Mouse (Mus musculus): ENCODE data around the gene Frat2. TPM values are rescaled to one million over a fixed set of nuclear protein-coding genes. Genes with fewer than 3 reads are reported as not detected.

The Frat2 gene
- polyA plus RNA-seq, 1 experiment from 2014 or later, result 5.0 TPM

DNA sequence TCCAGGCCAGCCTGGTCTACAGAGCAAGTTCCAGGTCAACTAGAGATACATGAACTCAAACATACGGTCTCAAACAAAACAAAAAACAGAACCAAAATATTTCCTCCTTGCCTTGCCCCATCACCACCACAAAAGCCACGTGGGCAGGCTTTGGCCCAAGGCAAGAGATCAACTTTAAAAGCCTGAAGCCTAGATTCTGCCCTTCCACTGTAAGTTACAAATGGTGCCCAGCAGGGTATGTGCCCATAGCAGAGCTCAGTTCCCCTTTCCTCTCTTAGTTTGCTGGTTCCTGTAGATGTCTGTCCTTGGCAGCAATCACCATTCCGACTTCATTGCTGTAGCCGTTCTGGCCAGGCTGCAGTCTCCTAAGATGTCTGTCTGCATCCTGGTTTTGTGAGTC, 5.2 kb downstream of the Frat2 start:
- no peak overlapping the region for H3K9ac ChIP-seq (replicated peaks)
- H3K4me2 ChIP-seq, result no peak overlapping the region
- H3K4me1 ChIP-seq (replicated peaks), result peaks cover 11% of the 10 kb centered on the region
- no peaks in the 10 kb centered on the region for H3K36me3 ChIP-seq
- 85% methylated on average over 4 of the region's 4 CpGs for WGBS
- H3K4me3 ChIP-seq (replicated peaks), result no peak overlapping the region
- no peak for ATAC-seq (ENCODE audit: insufficient number of reproducible peaks, insufficient read depth, low FRiP score, low TSS enrichment, low read depth)
- H3K9me3 ChIP-seq, result no peaks in the 10 kb centered on the region
- H3K27me3 ChIP-seq, result peaks cover 40% of the 10 kb centered on the region
- H3K27ac ChIP-seq, result no peak overlapping the region

- Histone ChIP-seq H3K27ac (no peak overlapping the region), H3K9me3 (no peaks in the 10 kb centered on the region), H3K4me2 (no peak overlapping the region), H3K9ac (replicated peaks) (no peak overlapping the region), H3K36me3 (no peaks in the 10 kb centered on the region), H3K4me3 (replicated peaks) (no peak overlapping the region), H3K4me1 (replicated peaks) (peaks cover 11% of the 10 kb centered on the region), H3K27me3 (peaks cover 44% of the 10 kb centered on the region)
- ATAC-seq (ENCODE audit: insufficient number of reproducible peaks, insufficient read depth, low FRiP score, low TSS enrichment, low read depth), result no peak
- 86% methylated on average over 4 of the region's 4 CpGs for WGBS
These were observed 5.7 kb downstream of the Frat2 start for GRCm38 (mm10) chr19:41842196-41842595.

DNA sequence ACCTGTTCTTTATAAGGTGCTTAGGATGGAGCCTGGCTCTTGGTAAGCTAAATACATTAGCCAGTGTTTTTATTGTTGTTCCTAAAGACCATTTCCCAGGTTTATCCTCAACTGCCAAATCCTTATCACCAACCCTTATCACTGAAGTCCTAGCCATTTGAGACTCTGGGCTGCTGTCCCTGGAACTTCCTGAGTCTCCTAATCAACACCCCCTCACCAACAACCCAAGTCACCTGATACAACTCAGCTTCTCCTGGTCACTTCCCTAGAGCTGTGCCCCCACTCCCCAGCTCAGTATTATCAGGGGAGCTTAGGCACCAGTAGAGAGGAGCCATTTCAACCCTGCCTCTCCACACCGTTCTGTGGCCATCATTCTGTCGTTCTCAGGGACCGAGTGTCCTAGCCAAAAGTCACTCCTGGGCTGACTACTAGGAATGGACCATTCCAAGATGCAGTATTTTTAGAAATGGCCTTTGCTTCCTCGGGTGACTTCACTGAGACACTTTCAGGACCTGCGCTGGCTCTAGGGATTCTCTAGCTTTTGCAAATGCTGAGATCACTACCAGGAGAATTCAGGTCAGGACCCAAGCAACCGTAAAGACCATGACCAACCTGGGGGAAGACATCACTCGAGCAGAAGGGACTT, 6.7 kb downstream of the Frat2 start:
- Histone ChIP-seq H3K4me2 (no peak overlapping the region), H3K4me3 (replicated peaks) (no peak overlapping the region), H3K9ac (replicated peaks) (no peak overlapping the region), H3K4me1 (replicated peaks) (peaks cover 3% of the 10 kb centered on the region), H3K27ac (no peak overlapping the region), H3K27me3 (peaks cover 37% of the 10 kb centered on the region), H3K9me3 (no peaks in the 10 kb centered on the region), H3K36me3 (no peaks in the 10 kb centered on the region)
- WGBS, result 74% methylated on average over 7 of the region's 7 CpGs
- no peak for ATAC-seq (ENCODE audit: insufficient number of reproducible peaks, insufficient read depth, low FRiP score, low TSS enrichment, low read depth)

DNA sequence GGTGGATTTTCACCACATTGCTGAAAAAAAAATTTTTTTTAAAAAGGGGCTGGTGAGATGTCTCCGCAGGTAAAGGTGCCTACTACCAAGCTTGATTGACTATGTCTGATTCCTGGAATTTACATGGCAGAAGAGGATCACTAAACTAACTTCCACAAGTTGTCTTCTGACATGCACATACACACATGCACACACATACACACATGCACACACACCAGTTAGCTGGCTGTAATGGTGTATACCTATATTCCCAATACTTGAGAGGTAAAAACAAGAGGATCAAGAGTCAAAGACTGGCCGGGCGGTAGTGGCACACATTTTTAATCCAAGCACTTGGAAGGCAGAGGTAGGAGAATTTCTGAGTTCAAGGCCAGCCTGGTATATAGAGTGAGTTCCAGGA, 8.2 kb downstream of the Frat2 start:
- H3K4me2 ChIP-seq, result no peak overlapping the region
- no peak overlapping the region for H3K27ac ChIP-seq
- H3K4me3 ChIP-seq (replicated peaks), result no peak overlapping the region
- no peaks in the 10 kb centered on the region for H3K36me3 ChIP-seq
- 94% methylated on average over 3 of the region's 3 CpGs for WGBS
- H3K27me3 ChIP-seq, result peaks cover 31% of the 10 kb centered on the region
- no peaks in the 10 kb centered on the region for H3K9me3 ChIP-seq
- H3K9ac ChIP-seq (replicated peaks), result no peak overlapping the region
- no peak for ATAC-seq (ENCODE audit: insufficient number of reproducible peaks, insufficient read depth, low FRiP score, low TSS enrichment, low read depth)
- H3K4me1 ChIP-seq (replicated peaks), result peaks cover 8% of the 10 kb centered on the region

DNA sequence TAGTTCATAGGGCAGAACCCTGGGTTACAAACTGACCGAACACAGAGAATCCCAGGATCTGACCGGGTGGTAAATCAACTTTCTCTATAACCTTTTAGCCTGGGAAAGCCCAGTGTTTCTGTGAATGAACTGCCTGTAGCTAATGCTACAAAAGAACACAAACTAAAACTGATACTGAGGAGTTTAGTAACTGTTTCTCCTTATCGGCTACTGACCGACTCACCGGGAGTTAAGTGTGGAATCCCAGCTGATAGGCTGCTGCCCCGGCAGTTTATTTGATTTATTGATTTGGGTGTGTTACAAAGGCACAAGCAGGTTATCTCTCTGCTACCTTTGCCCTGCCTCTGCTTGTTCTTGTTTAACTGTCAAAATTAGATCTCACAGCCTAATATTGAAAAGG, 9.1 kb downstream of the Frat2 start:
- Histone ChIP-seq H3K27ac (no peak overlapping the region), H3K36me3 (no peaks in the 10 kb centered on the region), H3K4me3 (replicated peaks) (no peak overlapping the region), H3K4me2 (no peak overlapping the region), H3K9ac (replicated peaks) (no peak overlapping the region), H3K9me3 (no peaks in the 10 kb centered on the region), H3K4me1 (replicated peaks) (peaks cover 8% of the 10 kb centered on the region), H3K27me3 (peaks cover 35% of the 10 kb centered on the region)
- 39% methylated on average over 6 of the region's 6 CpGs for WGBS
- no peak for ATAC-seq (ENCODE audit: insufficient number of reproducible peaks, insufficient read depth, low FRiP score, low TSS enrichment, low read depth)

GRCm38 (mm10) chr19:41837917-41838261, 10.0 kb downstream of the Frat2 start:
- Histone ChIP-seq H3K36me3 (no peaks in the 10 kb centered on the region), H3K27ac (no peak overlapping the region), H3K4me2 (no peak overlapping the region), H3K4me1 (replicated peaks) (peaks cover 8% of the 10 kb centered on the region), H3K27me3 (peaks cover 44% of the 10 kb centered on the region), H3K9ac (replicated peaks) (no peak overlapping the region), H3K9me3 (no peaks in the 10 kb centered on the region), H3K4me3 (replicated peaks) (no peak overlapping the region)
- ATAC-seq (ENCODE audit: insufficient number of reproducible peaks, insufficient read depth, low FRiP score, low TSS enrichment, low read depth), result no peak
- 63% methylated on average over 4 of the region's 4 CpGs for WGBS

- H3K4me2 ChIP-seq, result no peak overlapping the region
- no peak overlapping the region for H3K27ac ChIP-seq
- peaks cover 49% of the 10 kb centered on the region for H3K27me3 ChIP-seq
- H3K4me1 ChIP-seq (replicated peaks), result peaks cover 13% of the 10 kb centered on the region
- H3K4me3 ChIP-seq (replicated peaks), result no peak overlapping the region
- H3K9me3 ChIP-seq, result no peaks in the 10 kb centered on the region
- H3K9ac ChIP-seq (replicated peaks), result no peak overlapping the region
- no peak for ATAC-seq (ENCODE audit: insufficient number of reproducible peaks, insufficient read depth, low FRiP score, low TSS enrichment, low read depth)
- WGBS, result 51% methylated on average over 9 of the region's 9 CpGs
- no peaks in the 10 kb centered on the region for H3K36me3 ChIP-seq
These were observed 10.6 kb downstream of the Frat2 start for GRCm38 (mm10) chr19:41837194-41837916.

DNA sequence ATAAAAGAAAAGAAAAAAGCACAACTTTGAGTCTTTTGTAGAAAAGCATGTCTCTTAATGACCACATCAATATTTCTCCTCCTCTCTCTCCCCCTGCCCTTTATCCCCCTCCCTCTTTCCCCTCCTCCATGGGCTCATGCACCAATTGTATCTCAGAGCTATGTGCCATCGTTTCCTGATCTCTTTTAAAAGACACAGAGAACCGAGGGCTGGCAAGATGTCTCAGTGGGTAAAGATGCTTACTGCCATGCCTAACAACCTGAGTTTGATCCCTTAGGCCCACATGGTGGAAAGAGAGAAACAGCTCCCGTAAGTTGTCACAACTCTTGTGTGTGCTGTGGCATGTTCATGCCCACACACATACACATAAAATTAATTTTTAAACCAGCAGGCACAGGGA, 11.2 kb downstream of the Frat2 start:
- Histone ChIP-seq H3K27me3 (peaks cover 55% of the 10 kb centered on the region), H3K36me3 (no peaks in the 10 kb centered on the region), H3K4me3 (replicated peaks) (no peak overlapping the region), H3K9me3 (no peaks in the 10 kb centered on the region), H3K9ac (replicated peaks) (no peak overlapping the region), H3K4me2 (no peak overlapping the region), H3K27ac (no peak overlapping the region), H3K4me1 (replicated peaks) (peaks cover 17% of the 10 kb centered on the region)
- 43% methylated on average over 3 of the region's 3 CpGs for WGBS
- ATAC-seq (ENCODE audit: insufficient number of reproducible peaks, insufficient read depth, low FRiP score, low TSS enrichment, low read depth), result no peak

- peaks cover 24% of the 10 kb centered on the region for H3K4me1 ChIP-seq (replicated peaks)
- ATAC-seq (ENCODE audit: insufficient number of reproducible peaks, insufficient read depth, low FRiP score, low TSS enrichment, low read depth), result no peak
- H3K27ac ChIP-seq, result no peak overlapping the region
- H3K4me2 ChIP-seq, result peak overlapping the region; percentile 38; the same call in 1 of the 2 replicates
- no peaks in the 10 kb centered on the region for H3K9me3 ChIP-seq
- no peaks in the 10 kb centered on the region for H3K36me3 ChIP-seq
- WGBS, result 2% methylated on average over 6 of the region's 6 CpGs
- peaks cover 64% of the 10 kb centered on the region for H3K27me3 ChIP-seq
- no peak overlapping the region for H3K4me3 ChIP-seq (replicated peaks)
- no peak overlapping the region for H3K9ac ChIP-seq (replicated peaks)
These were observed 12.1 kb downstream of the Frat2 start for GRCm38 (mm10) chr19:41835816-41836215.

- no peak overlapping the region for H3K4me3 ChIP-seq (replicated peaks)
- WGBS, result 56% methylated on average over 6 of the region's 6 CpGs
- H3K9ac ChIP-seq (replicated peaks), result no peak overlapping the region
- H3K4me2 ChIP-seq, result no peak overlapping the region
- H3K27me3 ChIP-seq, result peaks cover 69% of the 10 kb centered on the region
- H3K36me3 ChIP-seq, result no peaks in the 10 kb centered on the region
- no peak overlapping the region for H3K27ac ChIP-seq
- peaks cover 27% of the 10 kb centered on the region for H3K4me1 ChIP-seq (replicated peaks)
- H3K9me3 ChIP-seq, result no peaks in the 10 kb centered on the region
- ATAC-seq (ENCODE audit: insufficient number of reproducible peaks, insufficient read depth, low FRiP score, low TSS enrichment, low read depth), result no peak
These were observed 12.5 kb downstream of the Frat2 start for GRCm38 (mm10) chr19:41835407-41835806.

DNA sequence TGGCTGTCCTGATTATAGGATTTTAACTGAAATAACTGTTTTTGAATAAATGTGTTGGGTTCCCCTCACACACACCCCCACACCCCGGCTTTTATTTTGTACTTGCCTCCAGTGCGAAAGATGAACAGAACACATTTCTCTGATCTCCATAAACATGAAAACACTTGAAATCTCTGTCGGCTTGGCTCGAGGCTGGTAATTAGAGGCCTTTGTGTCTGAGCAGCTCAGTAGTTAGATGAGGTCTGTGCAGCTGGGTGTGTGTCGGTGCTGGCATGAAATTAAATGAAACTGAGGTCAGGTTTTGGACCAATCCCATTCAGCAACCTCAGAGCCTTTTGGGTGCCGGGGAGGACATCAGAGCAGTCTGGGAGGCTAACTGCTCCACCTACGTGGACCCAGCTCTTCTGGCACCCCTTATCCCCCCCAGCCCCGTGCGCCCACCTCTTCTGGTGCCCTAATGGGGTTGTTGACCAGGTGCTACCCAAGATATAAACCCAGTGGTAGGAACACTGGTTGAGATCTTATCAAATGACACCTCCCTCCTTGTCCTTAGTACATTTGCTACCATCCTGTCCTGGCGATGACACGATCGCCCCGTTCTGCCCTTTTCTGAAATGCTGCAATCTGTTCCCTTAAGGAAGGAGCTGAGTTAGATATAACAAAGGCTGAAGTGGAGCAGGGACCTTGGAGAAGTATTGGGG, 15.3 kb downstream of the Frat2 start:
- no peaks in the 10 kb centered on the region for H3K9me3 ChIP-seq
- H3K9ac ChIP-seq (replicated peaks), result no peak overlapping the region
- no peak overlapping the region for H3K4me2 ChIP-seq
- H3K4me3 ChIP-seq (replicated peaks), result no peak overlapping the region
- peaks cover 55% of the 10 kb centered on the region for H3K27me3 ChIP-seq
- ATAC-seq (ENCODE audit: insufficient number of reproducible peaks, insufficient read depth, low FRiP score, low TSS enrichment, low read depth), result no peak
- H3K27ac ChIP-seq, result no peak overlapping the region
- H3K36me3 ChIP-seq, result no peaks in the 10 kb centered on the region
- peaks cover 27% of the 10 kb centered on the region for H3K4me1 ChIP-seq (replicated peaks)
- WGBS, result 64% methylated on average over 13 of the region's 13 CpGs
